Mouse (Mus musculus): ENCODE measurements around the gene Grap.

DNA sequence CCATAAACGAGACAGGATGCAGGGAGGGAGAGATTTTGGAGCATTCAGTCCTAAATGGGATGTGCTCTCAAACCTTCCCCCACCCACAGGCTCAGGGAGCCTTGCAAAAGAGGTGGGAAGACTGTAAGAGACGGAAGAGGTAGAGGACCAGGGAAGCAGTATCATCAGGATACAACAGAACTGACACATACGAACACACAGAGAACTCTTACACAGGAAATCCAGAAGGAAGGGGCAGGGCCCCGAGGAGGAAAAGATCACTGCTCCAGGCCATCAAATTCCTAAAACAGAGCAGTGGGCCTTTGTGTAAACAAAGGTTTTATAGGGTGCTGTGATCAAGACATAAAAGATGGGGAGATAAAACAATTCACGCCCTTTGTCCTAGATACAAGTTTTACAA, 38.7 kb upstream of the Grap start:
- TF ChIP-seq EP300 (IDR thresholded peaks at IDR 0.05; ENCODE audit: low read depth) (no peak), CTCF (IDR thresholded peaks at IDR 0.05; ENCODE audit: low read depth) (no peak)
